Mouse (Mus musculus) erythroblast, embryonic 14.5 days (primary cell): ENCODE data around the gene Micu2.

Experiments
- GATA1 ChIP-seq: IDR thresholded peaks from 2 replicates; pipeline ENCODE4 v1.6.1; 2012; ENCODE audit warnings: low read length, inconsistent platforms, mixed read lengths
- TAL1 ChIP-seq: IDR thresholded peaks from 3 replicates; pipeline ENCODE4 v1.6.1; 2012; ENCODE audit warnings: low read length, inconsistent platforms, mixed read lengths

- TF ChIP-seq GATA1: no peak
- no peak for TF ChIP-seq TAL1
Observed at GRCm38 (mm10) chr14:57908431-57908830, 90.6 kb downstream of the Micu2 start.
